Mouse (Mus musculus) embryonic facial prominence, embryonic 14.5 days (tissue): Measurements from ENCODE around the gene Vps13a. TPM values are rescaled to one million over a fixed set of nuclear protein-coding genes. Genes with fewer than 3 reads are reported as not detected.
"Not testable (repeated sequence)": the region's sequence is repeated elsewhere in the genome, so short reads cannot be mapped to it uniquely, and the experiment has no call there.

Experiments used
- ATAC-seq: fragments of 200-750 bp; cut with Nextera tagmentation; 2 replicates; pipeline ENCODE4 v1.8.0; 2017; ENCODE audit warnings: low read depth, moderate number of reproducible peaks, moderate TSS enrichment
- DNase-seq: peaks from one replicate; pipeline ENCODE4 v3.0.0-alpha.2; 2015; ENCODE audit warnings: low spot score
- H3K27ac ChIP-seq: fragments of 300-500 bp; sonication (generic); replicated peaks from 2 replicates; pipeline ENCODE4 v1.5.1; 2014; ENCODE audit warnings: low read depth, mild to moderate bottlenecking, low read length, moderate library complexity
- H3K27me3 ChIP-seq: fragments of 300-500 bp; sonication (generic); replicated peaks from 2 replicates; pipeline ENCODE4 v1.6.1; 2014; ENCODE audit warnings: low read length; ENCODE audit not compliant: control insufficient read depth, insufficient read depth
- H3K36me3 ChIP-seq: fragments of 300-500 bp; sonication (generic); 2 replicates; pipeline ENCODE4 v1.6.1; 2014; ENCODE audit warnings: low read length, mixed read lengths; ENCODE audit not compliant: control insufficient read depth, insufficient read depth
- H3K4me1 ChIP-seq: fragments of 300-500 bp; sonication (generic); 2 replicates; pipeline ENCODE4 v1.6.1; 2014; ENCODE audit warnings: antibody characterized with exemption, low read length; ENCODE audit not compliant: control insufficient read depth, insufficient read depth
- H3K4me2 ChIP-seq: fragments of 300-500 bp; sonication (generic); 2 replicates; pipeline ENCODE4 v1.6.1; 2014; ENCODE audit warnings: low read depth, mild to moderate bottlenecking, low read length, moderate library complexity, mixed read lengths
- H3K4me3 ChIP-seq: fragments of 300-500 bp; sonication (generic); 2 replicates; pipeline ENCODE4 v1.5.1; 2014; ENCODE audit warnings: low read depth, mild to moderate bottlenecking, low read length
- H3K9ac ChIP-seq: fragments of 300-500 bp; sonication (generic); 2 replicates; pipeline ENCODE4 v1.6.1; 2014; ENCODE audit warnings: low read depth, mild to moderate bottlenecking, low read length, moderate library complexity, mixed read lengths
- H3K9me3 ChIP-seq: fragments of 300-500 bp; sonication (generic); 2 replicates; pipeline ENCODE4 v1.6.1; 2016; ENCODE audit warnings: low read length; ENCODE audit not compliant: control insufficient read depth
- WGBS: fragments of 180-500 bp; shearing (Covaris S2); extraction: QIAGEN DNeasy Blood & Tissue Kit; methylation state at CpG from one replicate; pipeline ENCODE4 v1.1.7; 2014; 5-methylcytosine and 5-hydroxymethylcytosine counted together
- polyA plus RNA-seq: library from polyadenylated mRNA; unstranded; fragments of >200 nt; fragmentation: Nextera tagmentation; extraction: Ambion mirVana; gene quantifications from 2 replicates; pipeline ENCODE4 v1.2.1, GENCODE M21; 2014

The Vps13a gene
- polyA plus RNA-seq, 1 experiment from 2014 or later = 9.5 TPM

DNA sequence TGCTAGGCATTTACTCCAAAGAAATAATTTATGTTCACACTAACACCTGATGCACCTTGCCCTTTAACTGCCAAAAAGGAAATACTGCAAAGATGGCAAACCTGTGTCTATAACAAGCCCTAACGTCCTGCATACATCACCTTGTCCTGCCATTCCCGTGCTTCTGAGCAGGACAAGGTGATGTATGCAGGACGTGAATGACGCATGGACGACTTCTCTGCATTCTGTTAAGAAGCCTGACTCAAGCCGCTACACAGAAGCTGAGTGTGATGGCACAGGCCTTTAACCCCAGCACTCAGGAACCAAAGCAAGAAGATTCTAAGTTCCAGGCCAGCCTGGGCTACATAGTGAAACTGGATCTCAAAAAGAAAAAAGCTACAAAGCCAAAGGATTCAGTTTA lies 2.2 kb downstream of the Vps13a start:
- Histone ChIP-seq H3K4me3 (no peak overlapping the region), H3K27me3 (peaks cover 7% of the 10 kb centered on the region), H3K27ac (no peak overlapping the region), H3K4me2 (no peak overlapping the region), H3K4me1 (peaks cover 7% of the 10 kb centered on the region; the same call in 1 of the 2 replicates), H3K9ac (no peak overlapping the region), H3K9me3 (no peaks in the 10 kb centered on the region), H3K36me3 (no peaks in the 10 kb centered on the region)
- no peak for DNase-seq
- WGBS = 83% methylated on average over 6 of the region's 6 CpGs
- ATAC-seq = no peak

DNA sequence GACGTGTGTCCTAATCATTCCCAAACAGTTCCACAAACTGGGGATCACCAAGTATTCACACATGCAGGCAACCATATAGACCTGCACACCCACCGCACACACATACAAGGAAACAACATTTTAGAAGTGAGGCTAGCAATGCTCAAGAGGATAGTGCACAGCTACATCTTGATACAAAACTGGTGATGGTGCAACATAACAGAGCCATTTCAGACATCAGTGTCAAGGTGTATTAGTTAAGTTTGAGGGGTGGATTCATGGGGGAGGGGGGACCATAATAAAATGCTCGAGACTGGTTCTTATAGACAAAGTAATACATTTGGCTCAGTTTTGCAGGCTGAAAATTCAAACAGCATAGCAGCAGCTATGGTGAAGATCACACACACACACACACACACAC lies 2.8 kb downstream of the Vps13a start:
- H3K27me3 ChIP-seq = peaks cover 7% of the 10 kb centered on the region
- no peak overlapping the region for H3K4me2 ChIP-seq
- H3K9ac ChIP-seq = no peak overlapping the region
- DNase-seq (no peak), ATAC-seq (no peak)
- H3K4me1 ChIP-seq = peaks cover 7% of the 10 kb centered on the region; the same call in 1 of the 2 replicates
- H3K9me3 ChIP-seq = no peaks in the 10 kb centered on the region
- H3K27ac ChIP-seq = no peak overlapping the region
- no peaks in the 10 kb centered on the region for H3K36me3 ChIP-seq
- H3K4me3 ChIP-seq = no peak overlapping the region
- WGBS = 78% methylated on average over 3 of the region's 3 CpGs

- DNase-seq, H3K36me3 ChIP-seq, ATAC-seq, H3K27ac ChIP-seq, H3K4me3 ChIP-seq, H3K27me3 ChIP-seq, H3K9ac ChIP-seq, H3K4me2 ChIP-seq, H3K9me3 ChIP-seq, H3K4me1 ChIP-seq: not testable (repeated sequence)
Measured at GRCm38 (mm10) chr19:16777391-16777790, 3.3 kb downstream of the Vps13a start.

- H3K4me3 ChIP-seq = no peak overlapping the region
- no peaks in the 10 kb centered on the region for H3K36me3 ChIP-seq
- no peak overlapping the region for H3K27ac ChIP-seq
- H3K27me3 ChIP-seq = no peaks in the 10 kb centered on the region
- H3K9me3 ChIP-seq = no peaks in the 10 kb centered on the region
- ATAC-seq (no peak), DNase-seq (peak; percentile 55)
- H3K9ac ChIP-seq = no peak overlapping the region
- peak overlapping the region; percentile 20; the same call in 1 of the 2 replicates for H3K4me2 ChIP-seq
- WGBS = 56% methylated on average over 11 of the region's 11 CpGs
- H3K4me1 ChIP-seq = no peaks in the 10 kb centered on the region
Measured at GRCm38 (mm10) chr19:16773237-16774016, 7.3 kb downstream of the Vps13a start.

- Histone ChIP-seq H3K36me3 (no peaks in the 10 kb centered on the region), H3K27ac (no peak overlapping the region), H3K9ac (no peak overlapping the region), H3K9me3 (no peaks in the 10 kb centered on the region), H3K4me3 (no peak overlapping the region), H3K27me3 (no peaks in the 10 kb centered on the region), H3K4me1 (no peaks in the 10 kb centered on the region), H3K4me2 (no peak overlapping the region)
- DNase-seq (no peak), ATAC-seq (no peak)
- 85% methylated on average over 2 of the region's 2 CpGs for WGBS
Measured at GRCm38 (mm10) chr19:16767407-16767806, 13.3 kb downstream of the Vps13a start.

GRCm38 (mm10) chr19:16757439-16757838 lies 23.3 kb downstream of the Vps13a start:
- DNase-seq, H3K36me3 ChIP-seq, H3K4me3 ChIP-seq, H3K27me3 ChIP-seq, H3K4me1 ChIP-seq, H3K9me3 ChIP-seq, H3K27ac ChIP-seq, H3K9ac ChIP-seq, ATAC-seq, H3K4me2 ChIP-seq: not testable (repeated sequence)
- WGBS = 92% methylated on average over 9 of the region's 9 CpGs

- Histone ChIP-seq H3K36me3 (no peaks in the 10 kb centered on the region), H3K4me3 (no peak overlapping the region), H3K27me3 (no peaks in the 10 kb centered on the region), H3K4me2 (no peak overlapping the region), H3K9ac (no peak overlapping the region), H3K4me1 (no peaks in the 10 kb centered on the region), H3K9me3 (no peaks in the 10 kb centered on the region), H3K27ac (no peak overlapping the region)
- DNase-seq (no peak), ATAC-seq (no peak)
Measured at GRCm38 (mm10) chr19:16755854-16756253, 24.9 kb downstream of the Vps13a start.

- no peak overlapping the region for H3K27ac ChIP-seq
- H3K9ac ChIP-seq = no peak overlapping the region
- H3K4me3 ChIP-seq = no peak overlapping the region
- H3K4me2 ChIP-seq = no peak overlapping the region
- no peaks in the 10 kb centered on the region for H3K27me3 ChIP-seq
- no peak for DNase-seq
- H3K36me3 ChIP-seq = no peaks in the 10 kb centered on the region
- ATAC-seq = no peak
- 88% methylated on average over 7 of the region's 7 CpGs for WGBS
- H3K4me1 ChIP-seq = no peaks in the 10 kb centered on the region
- H3K9me3 ChIP-seq = no peaks in the 10 kb centered on the region
Measured at GRCm38 (mm10) chr19:16755226-16755625, 25.5 kb downstream of the Vps13a start.

DNA sequence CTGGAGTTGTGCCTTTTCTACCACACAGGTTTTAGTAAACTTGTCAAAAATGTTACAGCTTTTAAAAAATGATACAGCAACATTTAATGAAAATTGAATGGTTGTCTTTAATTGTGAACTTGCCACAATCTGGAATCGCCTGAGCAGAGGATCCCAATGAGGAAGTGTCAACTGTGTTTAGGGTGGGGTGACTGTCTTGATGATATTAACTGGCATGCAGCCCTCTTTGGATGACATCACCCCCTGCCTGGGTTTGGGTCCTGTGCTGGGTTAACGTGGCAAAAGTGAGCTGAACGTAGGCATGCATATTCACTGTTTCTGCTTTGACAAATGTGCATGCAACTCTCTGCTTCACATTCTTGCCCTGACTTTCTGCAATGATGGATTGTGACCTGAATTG lies 27.6 kb downstream of the Vps13a start:
- Histone ChIP-seq H3K4me2 (no peak overlapping the region), H3K27me3 (no peaks in the 10 kb centered on the region), H3K4me3 (no peak overlapping the region), H3K36me3 (no peaks in the 10 kb centered on the region), H3K27ac (no peak overlapping the region), H3K9me3 (no peaks in the 10 kb centered on the region), H3K4me1 (no peaks in the 10 kb centered on the region), H3K9ac (no peak overlapping the region)
- ATAC-seq (no peak), DNase-seq (no peak)
- WGBS = 86% methylated on average over 3 of the region's 3 CpGs
